Mouse (Mus musculus): ENCODE measurements at regions not wholly inside any gene's neighbourhood (a gene's known extent, or its start where the extent isn't known, plus 50 kb on each side); places are given as distances from the start of the nearest gene placed in this dataset.

DNA sequence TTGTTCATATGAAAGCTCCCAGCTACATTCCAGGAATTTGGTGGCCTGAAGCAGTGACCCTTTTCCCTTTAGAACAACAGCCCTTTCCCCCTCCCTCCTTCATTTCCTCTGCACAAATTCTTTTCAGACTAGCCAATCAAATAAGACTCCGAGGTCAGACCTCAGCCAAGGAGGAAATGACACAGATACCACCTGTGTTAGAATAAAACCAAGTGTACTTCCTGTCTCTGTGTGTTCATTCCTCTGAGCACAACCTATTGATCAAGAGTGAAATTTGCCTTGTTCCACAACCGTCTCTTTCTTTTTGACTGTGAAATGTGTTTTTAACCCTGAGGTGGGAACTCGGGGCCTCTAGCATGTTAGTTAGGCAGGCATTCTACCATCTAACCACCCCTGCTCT is 120.2 kb downstream of the Tmsb4x start:
- DNase-seq, result no peak

DNA sequence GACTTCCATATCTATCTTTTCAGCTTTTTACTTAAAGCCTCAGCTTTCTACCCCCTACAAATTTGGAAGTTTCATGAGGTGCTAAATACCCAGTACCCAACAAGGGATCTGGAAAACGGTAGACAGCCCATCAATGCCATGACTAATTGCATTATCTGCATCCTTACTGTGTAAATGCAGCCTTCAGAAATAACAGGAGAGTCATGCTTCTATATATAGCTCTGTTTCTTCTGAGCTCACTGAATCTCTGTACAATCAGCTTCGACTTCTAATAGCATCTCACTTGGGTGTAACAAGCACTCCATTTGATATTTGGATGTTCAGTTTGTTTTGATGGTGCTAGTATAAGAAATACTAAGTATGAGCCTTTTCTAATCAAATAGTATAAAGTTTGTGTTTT is 120.7 kb downstream of the Tmsb4x start:
- no peak for DNase-seq

DNA sequence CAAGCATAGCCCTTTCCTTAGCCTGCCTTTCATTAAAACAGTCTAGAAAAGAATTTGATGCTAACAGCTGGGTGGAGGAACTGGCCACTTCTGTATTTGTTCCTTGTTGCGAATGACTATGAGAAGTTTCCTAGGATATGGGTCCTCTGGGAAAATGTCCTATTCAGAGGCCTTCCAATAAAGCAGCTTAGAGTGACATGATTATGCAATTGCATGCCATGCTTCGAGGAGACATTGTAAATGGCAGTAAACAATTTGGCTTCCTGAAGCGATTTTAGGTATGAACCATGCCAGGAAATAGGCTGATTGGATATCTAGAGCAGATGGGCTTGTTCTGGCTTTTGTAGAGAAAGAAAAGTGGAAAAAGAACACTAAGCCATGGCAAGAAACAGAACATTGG is 128.3 kb downstream of the Tmsb4x start:
- DNase-seq, result no peak

DNA sequence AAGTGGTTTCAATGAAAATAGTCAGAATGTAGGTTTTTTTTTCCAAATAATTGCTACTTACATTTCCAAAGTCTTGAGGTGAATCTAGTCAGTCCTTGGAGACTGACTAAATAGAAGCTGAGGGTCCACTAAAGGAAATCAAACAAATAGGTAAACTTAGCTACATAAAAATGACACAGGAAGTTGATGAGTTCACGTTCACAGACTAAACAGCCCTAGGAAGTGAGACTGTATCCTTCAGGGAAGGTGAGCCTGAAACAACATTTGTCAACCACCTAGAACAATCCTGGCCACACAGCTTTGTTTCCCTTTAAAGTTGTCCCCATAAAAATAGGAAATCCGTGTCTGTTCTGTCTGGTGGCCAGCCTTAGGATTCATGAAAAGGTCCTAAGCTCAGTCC is 140.0 kb downstream of the Tmsb4x start:
- no peak for DNase-seq

DNA sequence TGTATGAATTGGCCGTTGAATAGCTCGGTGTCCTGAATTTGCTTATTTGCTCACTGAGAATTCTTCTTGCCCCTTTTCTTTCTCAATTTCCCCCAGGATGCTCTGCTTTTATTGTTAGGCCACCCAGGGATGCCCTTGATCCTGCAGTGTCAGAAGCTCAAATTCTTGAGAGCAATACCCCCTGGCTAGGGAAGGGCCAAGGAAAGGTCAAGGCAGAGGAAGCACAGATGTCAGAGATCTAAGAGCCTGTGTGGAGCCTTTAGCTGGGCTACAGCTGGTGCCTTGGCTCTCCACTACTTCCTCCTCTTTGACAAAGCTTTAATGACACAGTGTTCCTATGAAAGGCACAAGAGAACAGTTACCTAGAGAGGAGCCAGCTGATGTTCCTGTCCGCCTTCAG is 141.2 kb downstream of the Tmsb4x start:
- DNase-seq, result no peak

DNA sequence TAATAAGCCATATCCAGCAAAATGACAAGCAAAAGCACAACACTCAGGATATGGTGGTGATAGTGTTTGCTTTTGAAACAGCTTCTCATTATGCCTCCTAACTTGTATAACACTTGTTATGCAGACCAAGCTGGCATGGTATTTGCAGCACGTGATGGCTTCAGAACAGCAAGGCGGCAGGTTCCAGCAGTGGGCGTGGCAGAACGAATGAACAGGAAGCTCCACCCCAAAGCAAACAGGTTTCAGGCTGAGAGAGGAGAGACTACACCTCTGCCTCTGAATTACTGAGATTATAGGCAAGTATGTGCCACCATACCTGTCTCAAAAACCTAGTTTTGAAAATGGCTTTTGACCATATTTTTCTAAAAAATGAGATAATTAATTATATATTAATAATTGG is 145.2 kb downstream of the Tmsb4x start:
- no peak for DNase-seq

DNA sequence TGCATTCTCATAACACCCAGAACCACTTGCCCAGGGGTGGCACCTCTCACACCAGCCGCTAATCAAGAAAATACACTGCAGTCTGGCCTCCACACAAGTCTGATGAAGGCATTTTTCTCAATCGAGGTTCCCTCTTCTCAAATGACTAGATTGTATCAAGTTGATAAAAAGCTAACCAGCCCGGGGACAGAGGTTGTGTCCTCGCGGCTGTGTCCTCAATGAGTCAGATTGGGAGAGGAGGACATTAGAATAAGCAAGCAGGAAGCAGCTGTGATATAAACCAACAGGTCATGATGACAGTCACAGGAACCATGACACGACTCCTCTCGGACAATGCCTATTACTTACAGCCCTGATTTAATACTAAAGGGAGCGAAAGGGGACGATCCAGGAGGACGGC is 156.7 kb downstream of the Tmsb4x start:
- DNase-seq, result no peak

DNA sequence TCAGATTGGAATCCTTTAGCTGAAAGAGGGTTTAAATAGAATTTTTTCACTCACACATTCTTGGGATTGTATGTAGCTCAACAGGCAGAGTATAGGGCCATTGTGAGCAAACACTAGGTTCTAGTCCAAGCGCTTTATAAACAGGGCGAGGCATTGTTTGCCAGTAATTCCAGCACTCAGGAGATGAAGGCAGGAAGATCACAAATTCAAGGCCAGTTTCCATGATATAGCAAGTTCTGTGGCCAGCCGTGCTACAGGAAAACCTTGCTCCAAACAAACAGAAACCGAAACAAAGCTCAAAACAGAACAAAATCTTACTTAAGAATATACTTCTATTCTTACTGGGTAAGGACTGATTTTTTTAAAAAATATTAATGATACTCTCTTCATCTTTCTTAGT is 159.0 kb downstream of the Tmsb4x start:
- no peak for DNase-seq

DNA sequence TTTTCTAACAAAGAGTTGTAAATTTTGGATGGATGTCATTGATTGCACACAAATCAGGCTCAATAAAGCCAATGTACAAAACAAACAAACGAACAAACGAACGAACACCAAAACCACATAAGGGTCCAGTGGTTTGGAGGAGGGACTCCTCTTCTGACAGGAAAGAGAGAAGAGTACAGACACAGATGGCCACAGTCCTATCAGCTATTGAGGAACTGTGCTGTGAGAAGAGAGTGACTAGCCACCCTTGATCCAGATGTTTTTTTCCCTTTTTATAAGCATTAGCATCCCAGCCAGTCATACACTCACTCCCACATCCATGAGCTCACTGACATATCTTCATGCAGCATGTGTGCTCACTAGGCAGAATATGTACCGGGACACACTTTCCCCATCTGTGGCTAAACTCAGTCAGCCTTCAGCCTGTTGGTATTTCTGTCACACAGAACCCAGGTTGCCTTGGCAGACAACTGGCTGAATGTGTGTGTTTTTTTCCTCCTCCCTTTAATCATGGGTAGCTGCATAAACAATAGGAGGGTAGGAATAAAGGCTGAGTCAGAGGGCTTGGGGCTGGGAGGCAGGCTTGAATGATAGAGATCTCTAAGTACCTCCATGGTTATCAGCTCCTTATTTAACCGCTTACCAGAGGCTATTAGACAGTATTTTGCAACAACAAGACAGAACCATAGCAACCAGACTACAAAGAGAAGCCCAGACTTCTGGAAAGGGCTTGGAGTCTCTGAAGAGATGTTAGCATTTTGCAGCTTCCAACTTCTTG is 159.7 kb downstream of the Tmsb4x start:
- no peak for DNase-seq

DNA sequence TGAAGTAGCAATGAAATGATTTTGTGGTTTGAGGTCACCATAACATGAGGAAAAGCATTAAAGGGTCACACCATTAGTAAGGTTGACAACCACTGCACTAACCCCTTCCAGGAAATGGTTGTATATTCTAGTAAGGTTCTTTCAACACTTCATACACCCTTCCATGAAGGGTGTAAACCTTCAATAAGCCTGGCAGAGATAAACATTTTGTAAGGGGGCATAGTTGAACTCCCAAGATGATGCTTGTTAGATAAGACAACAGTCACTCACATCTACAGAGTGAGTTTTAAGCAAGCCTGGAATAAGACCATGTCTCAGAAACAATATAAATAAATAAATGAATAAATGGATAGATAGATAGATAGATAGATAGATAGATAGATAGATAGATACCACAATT is 171.1 kb downstream of the Tmsb4x start:
- no peak for DNase-seq

DNA sequence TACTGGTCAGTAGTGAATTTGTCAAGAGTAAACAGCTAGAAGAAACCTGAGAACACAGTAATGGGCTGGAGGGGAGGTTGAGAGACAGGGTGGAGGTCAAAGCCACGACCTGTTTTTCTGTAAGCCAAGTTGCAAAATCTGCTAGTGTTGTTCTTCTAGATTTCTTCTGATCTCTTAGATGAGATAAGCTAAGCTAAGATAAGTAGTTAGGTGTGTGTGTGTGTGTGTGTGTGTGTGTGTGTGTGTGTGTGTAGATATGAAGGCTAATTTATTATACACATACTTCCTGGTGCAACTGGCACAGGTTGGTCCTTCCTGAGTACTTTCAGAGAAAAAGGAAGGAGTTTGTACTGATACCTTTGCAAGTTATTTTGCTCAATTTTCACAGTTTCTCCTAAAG is 172.8 kb downstream of the Tmsb4x start:
- no peak for DNase-seq

DNA sequence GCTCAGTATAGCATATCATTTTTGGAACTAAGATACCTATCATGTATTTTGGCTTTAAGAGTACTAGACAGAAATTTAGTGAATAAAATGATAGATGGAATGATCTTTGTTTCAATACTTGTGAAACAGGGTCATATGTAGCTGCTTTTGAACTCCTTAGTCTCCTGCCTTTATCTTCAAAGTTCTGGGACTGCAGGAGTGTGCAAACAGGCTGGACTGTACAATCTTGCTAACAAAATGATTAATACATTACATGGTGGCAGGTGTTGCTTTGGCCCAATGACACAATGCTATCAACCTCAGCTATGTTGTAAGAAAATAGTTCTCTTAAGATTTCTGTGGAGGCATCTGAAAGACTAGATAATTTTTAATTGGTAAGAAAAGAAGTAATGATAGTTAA is 173.5 kb downstream of the Tmsb4x start:
- no peak for DNase-seq

DNA sequence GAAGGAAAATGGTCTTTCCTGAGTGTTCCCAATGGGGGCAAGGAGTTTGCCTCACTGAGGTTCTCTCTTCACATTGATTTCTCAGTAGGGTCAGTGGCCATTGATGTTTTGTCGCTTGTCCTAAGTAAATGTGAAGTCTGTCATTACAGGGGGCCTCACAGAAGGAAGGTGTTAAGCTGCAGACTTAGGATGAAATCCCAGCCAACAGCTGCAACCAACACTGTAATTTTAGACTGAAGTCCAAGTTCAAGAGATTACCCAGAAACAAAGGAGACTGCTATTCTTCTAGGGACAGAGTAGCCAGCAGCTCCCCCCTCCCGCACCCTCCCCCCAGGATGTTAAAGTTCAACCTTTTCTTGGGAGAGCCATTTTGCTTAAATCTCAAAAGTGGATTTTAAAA is 176.0 kb downstream of the Tmsb4x start:
- no peak for DNase-seq

DNA sequence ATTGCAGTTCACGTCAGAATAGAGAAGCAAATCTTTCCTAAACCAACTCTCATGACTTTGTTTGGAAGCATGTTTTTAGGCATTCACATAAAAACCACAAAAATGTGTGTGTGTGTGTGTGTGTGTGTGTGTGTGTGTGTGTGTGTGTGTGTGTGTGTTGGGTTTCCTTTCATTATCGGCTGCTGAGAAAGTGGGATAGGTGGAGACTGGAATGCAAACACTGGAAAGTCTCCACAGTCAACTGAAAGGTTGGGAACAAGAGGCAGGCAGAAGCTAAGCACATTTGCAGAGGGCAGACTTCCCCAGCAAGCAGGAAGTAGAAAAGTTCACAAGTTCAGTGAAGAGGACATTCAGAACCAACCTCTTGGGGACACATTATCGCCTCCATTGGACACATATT is 176.5 kb downstream of the Tmsb4x start:
- DNase-seq, result no peak

DNA sequence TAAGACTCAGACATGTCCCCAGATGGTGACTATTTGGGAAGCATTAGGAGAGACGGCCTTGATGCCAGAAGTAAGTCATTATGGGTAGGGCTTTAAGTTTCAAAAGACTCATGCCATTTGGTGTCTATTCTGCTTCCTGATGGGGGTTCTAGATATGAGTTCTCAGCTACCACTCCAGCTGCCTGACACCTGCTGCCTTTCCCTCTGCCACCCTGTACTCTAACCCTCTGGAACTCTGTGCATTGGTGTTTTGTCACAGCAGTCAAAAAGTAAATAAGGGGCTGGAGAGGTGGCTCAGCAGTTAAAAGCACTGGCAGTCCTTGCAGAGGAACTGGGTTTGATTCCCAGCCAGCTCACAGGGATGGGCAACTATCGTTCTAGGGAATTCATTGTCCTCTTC is 177.6 kb downstream of the Tmsb4x start:
- DNase-seq, result no peak

DNA sequence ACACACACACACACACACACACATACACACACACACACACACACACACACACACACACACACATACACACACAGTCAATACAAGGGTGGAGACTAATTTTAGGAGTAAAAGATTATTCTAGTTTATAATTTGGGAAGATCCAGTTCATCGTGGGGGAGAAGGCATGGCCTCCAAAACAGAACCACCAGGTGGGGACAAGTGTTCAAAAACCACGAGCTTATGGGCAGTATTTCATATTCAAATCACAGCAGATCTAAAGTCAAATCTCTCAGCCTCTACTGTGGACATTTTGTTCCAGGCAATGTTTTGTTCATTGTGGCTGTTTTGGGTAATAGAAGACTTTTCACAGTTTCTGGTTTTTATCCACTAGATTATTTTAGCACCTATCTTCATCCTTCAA is 193.5 kb downstream of the Tmsb4x start:
- no peak for DNase-seq

DNA sequence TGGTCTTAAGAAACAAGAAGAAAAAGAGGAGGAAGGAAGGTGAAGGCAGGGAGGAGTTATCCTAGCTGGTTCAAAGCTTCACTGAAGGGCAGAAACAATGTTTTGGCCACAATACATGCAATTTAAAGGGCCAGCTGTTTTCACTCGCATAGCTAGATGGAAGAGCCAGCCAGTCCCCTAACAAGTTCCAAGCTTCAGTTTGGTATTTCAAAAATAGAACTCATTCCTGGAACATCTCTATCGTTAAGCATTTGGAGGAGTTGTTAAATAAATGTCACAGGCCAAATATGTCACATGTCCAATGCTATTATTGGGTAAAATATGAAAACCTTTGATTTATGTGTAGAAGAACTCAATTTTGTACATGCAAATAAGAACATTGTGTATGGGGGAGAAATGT is 194.8 kb downstream of the Tmsb4x start:
- no peak for DNase-seq

DNA sequence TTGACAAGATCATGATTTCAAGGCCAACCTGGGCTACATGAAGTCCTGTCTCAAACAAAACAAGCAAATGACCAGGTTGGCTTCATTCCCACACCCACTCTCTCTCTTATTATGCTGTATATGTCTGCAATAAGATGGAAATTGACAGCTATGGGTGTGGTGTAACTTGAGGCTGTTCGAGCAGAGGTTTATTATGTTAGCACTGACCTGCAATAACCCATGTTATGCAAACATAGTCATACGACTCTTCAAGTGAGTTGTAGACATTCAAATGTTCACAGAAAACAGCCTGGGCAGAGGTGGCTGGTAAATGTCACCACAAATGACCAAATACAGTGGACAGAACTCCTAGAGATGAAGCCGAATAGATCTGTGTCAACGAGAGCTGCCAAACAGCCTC is 196.2 kb downstream of the Tmsb4x start:
- no peak for DNase-seq

DNA sequence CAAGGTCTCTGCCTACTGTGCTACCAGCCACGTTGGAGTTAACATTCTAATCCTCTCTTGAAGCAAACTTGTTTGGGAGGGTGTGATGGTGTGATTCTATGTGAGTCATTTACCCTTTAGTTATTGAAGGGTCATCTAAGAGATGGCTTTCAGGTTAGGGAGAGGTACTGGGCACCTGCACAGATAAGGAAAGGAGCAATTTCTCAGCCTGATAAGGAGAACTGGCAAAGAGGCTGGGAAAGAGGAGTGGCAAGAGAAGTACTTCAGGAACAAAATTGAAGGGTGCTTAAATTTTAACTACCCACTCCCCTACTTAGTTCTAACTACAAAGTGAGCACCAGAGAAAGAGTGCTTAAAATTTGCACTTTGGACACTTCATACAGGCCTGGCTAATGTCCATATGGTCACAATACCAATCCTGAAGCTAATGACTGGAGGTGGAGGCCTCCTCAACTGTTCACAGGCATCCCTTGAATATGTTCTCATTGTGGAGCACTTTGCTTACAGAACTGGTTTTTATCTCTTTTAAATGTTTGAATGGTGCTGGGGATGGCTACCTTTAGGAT is 197.1 kb downstream of the Tmsb4x start:
- no peak for DNase-seq

DNA sequence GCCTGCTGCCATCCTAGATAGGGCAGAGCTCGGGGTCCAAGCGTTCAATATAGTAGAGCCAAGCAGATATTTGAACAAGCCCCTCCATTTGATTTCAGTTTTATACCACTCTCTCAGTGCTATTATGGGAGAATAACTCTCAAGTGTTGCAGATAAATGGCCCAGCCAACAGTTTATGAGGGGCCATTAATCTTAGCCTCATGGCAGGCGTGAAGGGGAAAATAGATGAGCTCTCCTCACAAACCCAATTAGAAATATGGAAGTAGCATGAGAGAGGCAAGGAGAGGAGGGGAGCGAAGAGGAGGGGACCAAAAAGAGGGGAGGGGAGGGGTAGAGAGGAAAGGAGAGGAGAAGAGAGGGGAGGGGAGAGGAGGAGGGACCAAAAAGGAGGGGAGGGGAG is 213.3 kb downstream of the Tmsb4x start:
- no peak for DNase-seq

DNA sequence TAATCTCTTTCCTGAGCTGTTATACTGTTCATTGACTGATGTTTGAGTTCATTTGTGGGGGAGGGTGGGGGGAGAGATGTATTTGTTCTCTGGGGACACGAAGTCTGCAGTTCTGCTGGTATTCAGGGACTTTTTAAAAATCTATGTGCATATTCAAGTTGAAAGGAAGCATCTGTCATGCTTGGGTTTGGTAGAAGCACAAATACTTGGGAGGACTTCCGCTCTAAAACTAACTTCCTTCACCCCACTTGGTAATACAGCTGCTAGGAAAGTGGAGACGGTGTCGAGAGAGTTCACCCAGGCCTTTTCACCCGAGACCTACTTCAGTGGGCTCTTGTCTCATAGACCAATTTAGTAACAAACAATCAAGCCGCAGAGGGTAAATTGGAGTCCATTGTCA is 228.1 kb downstream of the Tmsb4x start:
- DNase-seq, result no peak

DNA sequence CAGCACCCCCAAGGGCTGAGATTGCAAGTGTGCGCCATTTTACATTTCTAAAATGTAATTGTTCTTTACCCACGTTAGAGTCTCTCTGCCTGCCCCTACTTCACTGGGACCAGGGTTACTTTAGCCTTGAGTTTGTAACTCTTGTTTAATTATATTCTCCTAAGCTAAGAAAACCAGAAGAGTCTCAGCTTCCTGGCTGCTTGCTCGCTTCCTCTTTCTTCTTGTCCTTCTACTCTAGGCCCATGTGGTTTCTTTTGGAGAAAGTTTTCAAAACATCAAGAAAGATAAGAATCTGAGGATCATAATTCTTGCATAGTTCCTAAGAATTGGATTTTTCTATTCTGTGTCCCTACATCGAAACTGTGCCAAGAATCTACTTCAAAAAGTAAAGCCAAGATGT is 228.6 kb downstream of the Tmsb4x start:
- no peak for DNase-seq

DNA sequence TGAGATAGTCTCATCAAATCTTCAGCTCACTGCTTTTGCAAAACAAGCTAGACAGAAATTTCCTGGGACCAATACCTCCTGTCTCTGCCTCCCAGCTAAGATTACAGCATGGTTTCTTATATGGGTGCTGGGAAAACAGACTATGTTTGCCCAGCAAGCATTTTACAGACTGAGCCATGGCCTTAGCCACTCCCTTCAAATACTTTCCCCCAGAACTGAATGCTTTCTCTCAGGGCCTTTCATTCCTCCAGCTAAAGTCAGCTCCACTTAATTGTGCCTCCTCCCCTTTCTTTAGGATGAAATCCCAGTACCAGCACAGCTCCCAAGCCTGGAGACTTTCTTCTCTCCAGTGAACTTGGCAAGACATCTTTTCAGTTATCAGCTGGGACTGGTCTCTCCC is 232.1 kb downstream of the Tmsb4x start:
- no peak for DNase-seq

DNA sequence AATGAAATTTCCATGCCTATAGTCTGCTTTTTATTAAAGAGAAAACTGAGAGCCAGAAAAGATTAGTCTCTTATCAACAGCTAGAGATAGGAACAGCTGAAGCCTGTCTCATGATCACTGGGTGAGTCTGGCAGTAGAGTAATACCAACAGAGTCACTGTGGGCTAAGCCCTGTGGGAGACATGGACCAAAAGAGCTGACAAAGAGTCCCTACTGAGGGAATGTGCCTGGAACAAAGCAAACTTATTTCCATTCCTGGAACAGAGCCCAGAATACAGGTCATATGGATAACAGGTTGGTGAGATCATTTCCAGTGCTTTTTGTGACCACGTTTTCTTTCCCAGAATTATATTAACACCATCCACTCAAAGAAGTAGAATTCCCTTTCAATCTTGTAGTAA is 237.4 kb downstream of the Tmsb4x start:
- no peak for DNase-seq

All from liver (tissue).